Mouse (Mus musculus): Measurements from ENCODE around the gene Samd14.

The Samd14 gene

DNA sequence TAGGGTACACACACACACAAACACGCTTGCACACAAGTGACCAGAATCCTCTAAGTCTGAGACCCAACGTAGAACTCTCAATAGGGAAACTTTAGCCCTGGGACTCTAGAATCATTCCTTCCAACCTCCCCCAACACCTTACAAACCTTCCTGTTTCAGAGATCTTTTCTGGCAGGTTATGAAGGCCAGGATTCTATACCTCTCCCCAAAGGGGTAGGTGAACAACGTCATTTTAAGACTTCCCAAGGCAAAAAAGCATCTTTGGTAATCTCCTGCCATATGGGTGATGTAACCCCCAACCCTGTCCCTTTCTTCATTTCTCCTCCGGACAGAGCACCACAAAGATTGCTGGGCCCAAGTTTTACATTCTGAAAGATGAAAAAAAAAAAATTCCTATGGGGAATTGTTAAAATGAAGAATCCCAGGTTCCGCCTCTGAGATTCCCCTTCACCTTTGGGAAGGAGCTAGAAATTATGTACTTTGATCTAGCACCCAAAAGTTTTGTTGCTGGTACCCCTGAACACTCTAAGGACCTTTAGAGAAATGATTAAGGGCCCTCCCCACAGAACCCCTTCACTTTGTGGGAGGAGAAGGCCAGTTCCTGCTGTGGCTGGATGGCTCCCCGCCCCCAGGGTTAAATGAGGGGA is 19.5 kb upstream of the Samd14 start:
- no peak for DNase-seq (ENCODE audit: low spot score in 2 of 2)

DNA sequence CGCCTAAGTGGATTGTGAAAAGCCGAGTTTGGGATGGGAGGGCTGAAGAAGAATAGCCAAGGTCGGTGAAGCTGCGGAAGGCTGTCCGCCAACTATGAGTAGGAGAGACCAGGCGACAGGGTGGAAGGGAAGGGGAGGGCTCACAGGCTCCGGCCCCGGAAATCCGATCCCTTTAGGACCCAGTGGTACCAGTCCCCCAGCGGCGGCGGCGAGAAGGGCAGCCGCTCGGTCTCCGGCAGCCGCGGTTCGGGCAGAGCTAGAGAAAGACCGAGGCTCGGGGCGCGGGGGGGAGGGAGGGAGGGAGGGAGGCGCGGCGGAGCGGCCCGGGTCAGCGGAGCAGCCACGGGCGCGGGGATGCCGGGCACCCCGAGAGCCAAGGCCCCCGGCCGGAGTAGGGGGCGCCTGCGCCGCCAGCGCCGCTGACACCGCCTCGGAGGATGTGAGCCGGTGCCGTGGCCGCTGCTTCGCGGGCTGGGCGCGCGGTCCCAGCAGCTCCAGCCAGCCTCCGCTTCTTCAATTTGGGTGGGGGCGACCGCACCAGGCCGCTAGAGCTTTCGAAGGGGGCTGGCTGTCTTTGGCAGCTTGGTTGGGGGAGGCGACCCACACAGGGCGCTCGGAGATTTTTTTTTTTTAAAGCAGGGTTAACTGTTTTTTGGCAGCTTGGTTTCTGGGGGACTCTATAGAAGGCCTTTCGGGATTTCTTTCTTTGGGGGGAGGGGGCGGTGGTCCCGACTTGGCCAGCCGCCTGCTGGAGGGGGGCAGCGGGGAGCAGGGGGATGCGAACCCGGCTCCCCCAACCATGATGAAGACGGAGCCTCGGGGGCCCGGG is 18.7 kb upstream of the Samd14 start, which contains the start of gene Ppp1r9b:
Gene Ppp1r9b, plus strand, starts transcription at position 287 of the 829 bp plus-strand sequence.
- peak; percentile 92 for DNase-seq (ENCODE audit: low spot score in 2 of 2)

DNA sequence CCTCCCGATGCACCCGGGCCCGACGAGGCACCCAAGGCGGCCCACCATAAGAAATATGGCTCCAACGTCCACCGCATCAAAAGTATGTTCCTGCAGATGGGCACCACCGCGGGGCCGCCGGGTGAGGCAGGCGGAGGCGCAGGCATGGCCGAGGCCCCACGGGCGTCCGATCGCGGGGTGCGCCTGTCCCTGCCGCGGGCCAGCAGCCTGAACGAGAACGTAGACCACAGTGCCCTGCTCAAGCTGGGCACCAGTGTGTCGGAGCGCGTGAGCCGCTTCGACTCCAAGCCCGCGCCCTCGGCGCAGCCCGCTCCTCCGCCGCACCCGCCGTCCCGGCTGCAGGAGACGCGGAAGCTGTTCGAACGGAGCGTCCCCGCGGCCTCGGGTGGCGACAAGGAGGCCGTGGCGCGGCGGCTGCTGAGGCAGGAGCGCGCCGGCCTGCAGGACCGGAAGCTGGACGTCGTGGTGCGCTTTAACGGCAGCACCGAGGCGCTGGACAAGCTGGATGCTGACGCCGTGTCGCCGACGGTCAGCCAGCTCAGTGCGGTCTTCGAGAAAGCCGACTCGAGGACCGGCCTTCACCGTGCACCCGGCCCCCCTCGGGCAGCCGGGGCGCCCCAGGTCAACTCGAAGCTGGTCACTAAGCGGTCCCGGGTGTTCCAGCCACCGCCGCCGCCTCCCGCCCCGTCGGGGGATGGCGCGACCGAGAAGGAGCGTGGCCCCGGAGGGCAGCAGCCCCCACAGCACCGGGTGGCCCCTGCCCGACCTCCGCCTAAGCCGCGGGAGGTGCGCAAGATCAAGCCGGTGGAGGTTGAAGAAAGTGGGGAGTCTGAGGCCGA is 17.8 kb upstream of the Samd14 start:
- DNase-seq (ENCODE audit: low spot score in 2 of 2), result peak; percentile 39 to 71

DNA sequence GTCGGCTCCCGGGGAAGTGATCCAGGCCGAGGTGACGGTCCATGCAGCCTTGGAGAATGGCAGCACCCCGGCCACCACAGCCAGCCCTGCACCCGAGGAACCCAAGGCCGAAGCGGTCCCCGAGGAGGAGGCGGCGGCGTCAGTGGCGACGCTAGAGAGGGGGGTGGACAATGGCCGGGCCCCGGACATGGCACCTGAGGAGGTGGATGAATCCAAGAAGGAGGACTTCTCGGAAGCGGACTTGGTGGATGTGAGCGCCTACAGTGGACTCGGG is 17.3 kb upstream of the Samd14 start:
- peak in 1 of 2 experiments; percentile 53 for DNase-seq (ENCODE audit: low spot score in 2 of 2)

DNA sequence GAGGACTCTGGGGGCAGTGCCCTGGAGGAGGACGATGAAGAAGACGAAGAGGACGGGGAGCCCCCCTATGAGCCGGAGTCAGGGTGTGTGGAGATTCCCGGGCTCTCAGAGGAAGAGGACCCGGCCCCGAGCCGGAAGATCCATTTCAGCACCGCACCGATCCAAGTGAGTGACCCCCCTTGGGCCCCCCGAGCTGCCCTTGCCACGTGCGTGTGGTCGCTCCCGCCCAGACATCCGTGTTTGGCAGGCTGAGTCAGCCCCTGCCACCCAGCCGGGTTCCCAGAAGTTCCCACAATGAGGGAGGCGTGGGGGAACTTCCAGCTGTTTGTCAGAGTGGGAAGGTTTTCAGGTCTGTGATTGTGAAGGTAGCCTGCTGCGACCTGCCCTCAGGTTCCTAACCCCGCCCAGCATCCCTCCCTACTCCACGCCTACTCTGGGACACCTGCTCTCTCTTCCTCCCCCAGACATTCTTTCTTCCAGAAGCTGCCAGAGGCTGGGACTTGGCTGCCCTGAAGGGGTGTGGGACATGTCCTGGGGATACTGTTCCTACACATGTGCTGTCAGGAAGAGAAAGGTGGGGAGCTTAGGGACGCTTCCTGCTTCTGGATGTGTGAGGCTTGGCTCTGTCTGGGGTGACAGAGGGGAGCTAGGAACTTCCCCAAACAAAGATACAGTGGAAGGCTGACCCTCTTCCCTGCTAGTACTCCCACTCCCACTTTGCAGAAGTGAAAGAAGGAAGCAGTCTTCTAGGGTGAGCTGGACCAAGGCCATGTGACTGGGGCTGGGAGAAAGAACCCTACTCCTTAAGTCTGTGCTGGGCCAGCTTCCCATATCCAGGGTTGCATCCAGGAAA is 16.7 kb upstream of the Samd14 start:
- peak; percentile 66 to 79 for DNase-seq (ENCODE audit: low spot score in 2 of 2)

DNA sequence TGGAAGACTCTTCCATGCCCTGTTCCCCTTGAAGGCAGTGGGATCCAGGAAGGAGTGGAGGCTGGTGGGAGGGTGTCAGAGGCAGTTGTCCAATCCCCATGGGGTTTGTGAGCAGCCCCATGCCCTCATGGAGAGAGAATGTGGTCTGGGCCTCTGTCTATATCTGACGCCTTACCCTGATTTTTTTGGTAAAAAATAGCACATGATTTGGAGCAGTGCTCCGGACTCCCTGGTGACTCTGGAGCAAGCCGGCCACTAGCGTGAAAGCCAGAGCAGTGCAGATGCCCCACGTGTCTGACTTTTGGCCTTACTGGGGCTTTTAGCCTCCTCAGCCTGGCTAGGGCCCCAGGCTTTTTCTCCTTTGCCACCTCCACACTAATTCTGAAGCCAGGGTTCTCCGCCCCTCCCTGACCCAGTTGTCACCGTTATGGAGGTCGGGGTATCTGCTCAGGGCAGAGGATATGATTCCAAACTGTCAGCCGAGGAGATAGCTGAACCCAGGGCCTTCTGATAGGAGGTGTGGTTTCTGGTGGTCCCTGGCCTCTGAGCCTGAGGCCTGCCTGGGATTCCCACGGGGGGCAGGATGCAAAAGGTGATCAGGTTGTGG is 15.4 kb upstream of the Samd14 start:
- DNase-seq (ENCODE audit: low spot score in 2 of 2), result no peak

DNA sequence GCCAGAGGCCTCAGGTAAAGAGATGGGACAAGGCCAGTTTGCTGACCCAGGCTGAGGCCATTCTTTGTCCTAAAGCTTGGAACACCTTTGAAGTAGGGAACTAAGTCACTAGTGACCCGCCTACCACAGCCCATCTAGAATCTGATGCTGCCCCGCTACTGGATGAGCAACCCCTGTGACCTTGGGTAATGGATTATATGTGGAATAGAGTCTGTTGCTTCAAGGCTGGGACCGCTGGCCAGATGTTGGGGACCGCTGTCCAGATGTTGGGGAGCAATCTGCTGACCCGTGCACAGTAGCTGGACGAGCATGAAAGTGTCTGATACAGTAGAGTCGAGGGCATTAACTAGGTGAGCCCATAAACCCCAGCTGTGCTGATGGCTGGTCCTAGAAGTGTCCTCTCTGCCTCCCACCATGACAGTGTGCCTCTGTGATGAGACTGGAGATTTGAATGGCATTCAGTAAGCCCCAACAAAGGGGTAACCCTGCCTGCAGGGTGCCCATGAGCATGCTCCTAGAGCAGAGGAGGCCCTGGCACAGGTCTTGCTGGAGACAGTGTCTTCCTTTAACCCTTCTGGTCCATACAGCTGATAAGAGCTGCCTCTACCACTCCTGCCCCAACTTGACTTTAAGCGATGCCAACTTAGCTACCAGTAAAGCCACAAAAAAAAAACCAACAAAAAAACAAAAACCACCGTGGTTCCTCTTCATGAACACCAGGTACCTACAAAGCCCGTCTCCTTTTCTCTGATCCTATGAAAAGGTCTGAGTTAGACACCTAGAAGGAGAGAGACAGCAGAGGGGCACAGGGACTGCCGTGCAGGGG is 14.5 kb upstream of the Samd14 start:
- DNase-seq (ENCODE audit: low spot score in 2 of 2), result no peak

DNA sequence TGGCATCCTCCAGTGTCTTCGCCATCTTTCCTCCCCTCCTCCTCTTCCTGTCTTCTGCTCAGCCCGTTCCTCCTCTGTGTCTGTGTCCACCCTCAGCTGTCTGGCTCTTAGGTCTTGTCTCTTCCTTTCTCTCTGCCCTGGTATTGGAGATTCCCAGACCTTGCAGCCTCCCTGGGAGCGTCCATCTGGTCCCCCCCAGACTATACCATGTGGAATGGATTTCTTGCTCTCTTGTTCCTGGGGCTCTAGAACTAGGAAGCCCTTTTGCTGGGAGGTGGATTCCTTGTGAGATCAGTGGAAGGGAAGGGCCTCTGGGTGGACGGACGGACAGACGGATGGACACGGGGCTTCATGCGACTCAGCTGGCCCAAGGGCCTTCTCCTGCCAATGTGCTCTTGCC is 13.6 kb upstream of the Samd14 start:
- DNase-seq (ENCODE audit: low spot score in 2 of 2), result no peak

DNA sequence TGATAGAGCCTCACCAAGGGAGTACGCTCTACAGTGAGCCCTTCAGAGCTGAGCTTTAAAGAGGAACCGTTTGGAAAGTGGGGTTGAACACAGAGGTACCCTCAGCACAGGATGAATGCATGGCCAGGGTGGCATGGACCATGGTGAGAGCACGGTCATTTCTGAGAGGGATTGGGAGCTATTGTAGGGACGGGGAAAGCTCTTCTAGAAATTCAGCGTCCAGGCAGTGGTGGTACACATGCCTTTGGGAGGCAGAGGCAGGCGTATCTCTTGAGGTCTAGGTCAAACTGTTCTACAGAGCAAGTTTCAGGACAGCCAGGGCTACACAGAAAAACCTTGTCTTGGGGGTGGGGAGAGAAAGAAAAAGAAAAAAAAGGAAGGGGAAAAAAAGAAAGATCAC is 12.7 kb upstream of the Samd14 start:
- DNase-seq (ENCODE audit: low spot score in 2 of 2), result no peak

DNA sequence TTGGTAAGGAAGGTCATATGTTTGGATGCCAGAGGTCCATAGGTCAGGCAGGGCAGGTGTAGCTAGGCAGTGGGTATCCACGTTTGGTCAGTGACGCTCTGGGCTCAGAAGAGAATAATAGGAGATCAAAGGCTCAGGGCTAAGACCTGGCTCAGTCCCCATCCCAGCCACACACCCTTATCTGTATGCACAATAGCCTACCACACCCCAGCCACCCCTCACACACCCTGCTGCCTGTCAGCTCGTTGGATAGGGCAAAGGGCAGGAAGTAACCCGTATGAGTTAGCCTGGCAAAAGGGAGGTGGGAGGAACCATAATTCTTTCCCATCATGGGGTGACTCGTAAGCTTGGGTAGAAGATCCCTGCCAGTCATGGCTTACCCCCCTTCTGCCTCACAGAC is 12.1 kb upstream of the Samd14 start:
- no peak for DNase-seq (ENCODE audit: low spot score in 2 of 2)

DNA sequence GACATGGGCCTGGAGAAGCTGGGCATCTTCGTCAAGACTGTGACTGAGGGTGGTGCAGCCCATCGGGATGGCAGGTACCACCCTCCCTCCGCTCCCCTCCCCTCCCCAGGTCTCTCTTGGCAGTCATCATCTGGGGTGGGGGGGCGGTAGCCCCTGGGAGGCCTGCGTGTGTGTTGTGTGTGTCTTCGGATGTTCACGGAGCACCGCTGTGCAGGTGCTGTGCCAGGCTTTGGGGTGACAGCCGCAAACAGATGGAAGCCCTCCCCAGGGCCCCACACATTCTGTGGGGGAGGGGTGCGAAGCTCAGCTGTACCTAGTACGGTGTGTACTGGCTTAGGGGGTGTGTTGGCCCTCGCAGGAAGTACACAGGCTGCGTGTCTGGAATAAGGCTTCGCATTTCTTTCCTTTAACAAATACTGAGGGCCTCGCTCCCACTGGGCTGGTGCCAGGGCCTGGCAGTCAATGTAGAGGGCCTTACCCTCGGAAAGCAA is 11.6 kb upstream of the Samd14 start:
- no peak for DNase-seq (ENCODE audit: low spot score in 2 of 2)

DNA sequence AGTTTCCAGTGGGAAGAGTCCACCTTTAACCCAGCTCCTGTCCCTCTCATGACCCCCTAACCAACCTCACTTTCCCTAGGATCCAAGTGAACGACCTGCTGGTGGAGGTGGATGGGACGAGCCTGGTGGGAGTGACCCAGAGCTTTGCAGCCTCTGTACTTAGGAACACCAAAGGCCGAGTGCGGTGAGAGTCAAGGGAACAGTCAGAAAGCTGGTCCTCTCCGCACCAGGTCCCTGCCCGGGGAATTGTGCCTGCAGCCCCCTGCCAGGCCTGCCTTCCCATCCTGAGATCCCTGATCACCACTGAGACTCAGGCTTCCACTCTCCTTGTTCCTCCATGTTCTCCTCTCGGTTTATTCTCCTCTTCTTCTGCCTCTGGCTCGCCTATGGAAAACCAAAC is 9.6 kb upstream of the Samd14 start:
- DNase-seq (ENCODE audit: low spot score in 2 of 2), result no peak

DNA sequence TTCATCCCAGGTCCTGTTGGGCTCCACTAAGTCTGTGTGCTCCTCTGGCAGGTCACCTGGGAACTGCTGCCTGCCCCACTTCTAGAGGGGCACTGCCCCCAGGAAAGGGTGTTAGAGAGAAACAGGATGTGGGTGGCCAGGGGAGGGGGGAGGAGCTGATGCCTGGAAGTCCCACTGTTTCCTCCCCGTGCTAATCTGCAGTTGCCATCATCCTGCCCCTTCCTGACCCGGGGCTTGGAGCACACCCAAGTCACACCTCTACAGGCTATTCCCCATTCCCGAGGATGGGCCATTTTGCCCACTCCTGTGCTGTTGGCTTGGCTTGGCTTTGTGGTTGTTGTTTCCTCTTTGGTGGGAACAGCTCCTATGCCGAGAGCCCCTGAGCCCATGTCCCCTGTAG is 9.1 kb upstream of the Samd14 start:
- no peak for DNase-seq (ENCODE audit: low spot score in 2 of 2)

DNA sequence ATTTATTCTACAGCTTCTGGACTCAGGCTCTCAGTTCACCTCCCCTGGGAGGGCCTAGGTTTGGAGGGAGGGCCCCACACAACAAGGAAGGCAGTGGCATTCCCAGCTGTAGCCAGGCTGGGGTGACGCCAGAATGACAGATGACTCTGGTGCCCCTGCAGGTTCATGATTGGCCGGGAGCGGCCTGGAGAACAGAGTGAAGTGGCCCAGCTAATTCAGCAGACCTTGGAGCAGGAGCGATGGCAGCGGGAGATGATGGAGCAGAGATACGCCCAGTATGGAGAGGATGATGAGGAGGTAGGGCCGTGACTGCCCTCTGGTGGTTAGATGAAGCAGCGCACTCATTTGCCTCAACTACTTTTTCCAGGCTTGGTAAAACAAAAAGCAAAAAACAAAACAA is 8.6 kb upstream of the Samd14 start:
- DNase-seq (ENCODE audit: low spot score in 2 of 2), result peak; percentile 51 to 53

DNA sequence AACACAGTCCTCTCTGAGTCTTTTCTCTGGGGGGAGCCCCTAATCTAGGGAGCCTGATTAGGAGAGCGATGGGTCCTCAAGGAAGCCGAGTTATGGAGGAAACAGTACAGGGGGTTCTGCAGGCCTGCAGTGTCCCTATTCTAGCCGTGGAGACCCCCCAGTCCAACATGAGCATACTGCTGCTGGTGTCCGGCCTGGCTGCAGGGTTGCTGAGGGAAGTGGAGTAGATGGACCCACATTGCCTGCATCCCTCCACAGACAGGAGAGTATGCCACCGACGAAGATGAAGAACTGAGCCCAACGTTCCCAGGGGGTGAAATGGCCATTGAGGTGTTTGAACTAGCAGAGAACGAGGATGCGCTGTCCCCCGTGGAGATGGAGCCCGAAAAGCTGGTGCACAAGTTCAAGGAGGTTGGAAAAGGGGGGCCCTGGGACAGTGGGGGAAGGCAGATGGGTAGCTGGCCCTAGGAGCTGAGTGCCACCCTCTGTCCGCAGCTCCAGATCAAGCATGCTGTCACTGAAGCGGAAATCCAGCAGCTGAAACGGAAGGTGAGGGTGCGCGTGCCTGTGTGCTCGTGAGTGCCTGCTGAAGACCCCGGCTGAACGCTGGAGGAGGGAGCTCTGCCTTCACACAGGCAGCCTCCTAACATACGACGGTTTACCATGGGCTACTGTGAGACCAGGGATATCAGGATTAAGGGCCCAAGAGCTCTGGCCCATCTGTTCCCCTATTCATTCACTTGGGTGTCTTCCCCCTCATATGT is 7.9 kb upstream of the Samd14 start:
- DNase-seq (ENCODE audit: low spot score in 2 of 2), result no peak

DNA sequence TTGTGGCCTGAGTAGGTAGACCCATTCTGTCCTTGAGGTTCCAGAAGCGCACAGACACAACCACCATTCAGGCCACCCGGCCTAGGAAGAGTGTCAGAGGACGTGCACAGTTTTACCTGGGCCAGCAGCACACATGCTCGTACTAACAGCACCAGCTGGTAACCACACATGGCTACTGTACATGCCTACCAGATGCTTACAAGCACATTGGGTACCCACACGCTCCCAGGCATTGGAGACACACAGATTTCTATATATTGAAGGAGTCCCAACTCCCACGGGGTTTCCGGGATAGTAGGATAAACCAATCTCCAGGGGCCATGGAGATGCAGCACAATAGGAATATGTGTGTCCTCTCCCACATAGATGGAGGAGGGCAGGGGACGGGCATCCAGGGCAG is 7.0 kb upstream of the Samd14 start:
- DNase-seq (ENCODE audit: low spot score in 2 of 2), result no peak

DNA sequence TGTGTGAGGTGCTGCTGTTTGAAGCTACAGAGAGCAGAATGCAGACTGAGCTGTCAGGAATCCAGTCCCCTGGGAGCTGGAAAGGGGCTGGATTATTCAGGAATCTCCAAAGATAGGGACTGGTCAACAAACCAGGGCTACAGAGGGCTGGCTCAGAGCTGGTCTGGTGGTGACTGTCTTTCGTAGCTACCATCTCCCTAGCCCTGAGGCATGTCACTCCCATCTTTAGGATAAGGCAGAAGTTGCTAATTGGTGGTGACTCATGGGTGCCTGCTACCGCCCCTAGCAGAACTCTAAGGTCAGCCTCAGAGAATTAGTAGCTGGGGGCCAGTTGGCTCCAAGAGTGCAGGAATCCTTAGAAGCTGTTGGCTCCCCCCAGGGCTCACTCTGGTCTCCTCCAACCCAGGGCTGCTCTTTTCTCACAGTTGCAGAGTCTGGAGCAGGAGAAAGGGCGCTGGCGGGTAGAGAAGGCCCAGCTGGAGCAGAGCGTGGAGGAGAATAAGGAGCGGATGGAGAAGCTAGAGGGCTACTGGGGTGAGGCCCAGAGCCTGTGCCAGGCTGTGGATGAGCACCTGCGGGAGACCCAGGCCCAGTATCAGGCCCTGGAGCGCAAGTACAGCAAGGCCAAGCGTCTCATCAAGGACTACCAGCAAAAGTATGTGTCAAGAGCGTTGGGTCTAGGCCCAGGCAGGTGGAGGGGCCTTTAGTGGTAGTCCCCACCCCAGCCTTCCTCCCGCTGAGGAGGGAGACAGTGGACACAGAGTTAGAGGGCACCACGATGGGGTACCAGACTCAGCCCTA is 5.3 kb upstream of the Samd14 start:
- no peak for DNase-seq (ENCODE audit: low spot score in 2 of 2)

DNA sequence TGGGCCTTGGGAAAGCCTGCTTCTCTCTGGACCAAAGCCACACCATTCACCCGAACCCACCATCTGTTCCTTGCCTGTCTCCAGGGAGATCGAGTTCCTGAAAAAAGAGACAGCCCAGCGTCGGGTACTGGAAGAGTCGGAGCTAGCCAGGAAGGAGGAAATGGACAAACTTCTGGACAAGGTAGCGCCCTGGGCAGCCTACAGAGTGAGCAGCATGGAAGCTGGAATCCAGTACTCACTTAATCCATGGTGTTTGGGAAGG is 4.8 kb upstream of the Samd14 start:
- no peak for DNase-seq (ENCODE audit: low spot score in 2 of 2)

DNA sequence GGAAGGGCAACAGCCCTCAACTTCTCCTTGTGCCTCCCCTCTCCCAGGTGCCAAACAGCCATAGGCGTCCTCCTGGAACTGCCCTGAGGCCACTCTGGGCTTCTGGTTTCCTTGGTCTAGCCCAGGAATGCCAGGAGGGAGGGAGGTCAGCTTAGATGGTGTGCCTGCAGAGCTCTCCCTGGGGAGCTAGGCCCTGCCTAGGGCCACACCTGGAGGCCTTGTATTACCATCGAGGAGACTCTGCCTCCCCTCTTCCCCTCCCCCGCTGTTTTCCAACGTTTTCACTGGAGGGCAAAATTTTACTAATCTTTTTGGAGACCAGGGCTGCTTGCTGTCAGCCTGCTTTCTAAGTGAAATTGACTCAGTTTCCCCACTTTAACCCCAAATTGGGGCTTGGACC is 3.6 kb upstream of the Samd14 start:
- DNase-seq (ENCODE audit: low spot score in 2 of 2), result no peak
